Mouse (Mus musculus) thymus, adult 2 months (tissue): ENCODE measurements around the gene Caps2. TPM values are rescaled to one million over a fixed set of nuclear protein-coding genes. Genes with fewer than 3 reads are reported as not detected.
"Not testable (repeated sequence)": the region's sequence is repeated elsewhere in the genome, so short reads cannot be mapped to it uniquely, and the experiment has no call there.

Experiments
- DNase-seq: peaks from one replicate; pipeline ENCODE4 v3.0.0; 2021
- H3K27ac ChIP-seq: fragments of 200-500 bp; 2 replicates; pipeline ENCODE4 v1.5.1; 2012; ENCODE audit warnings: low read length, control low read depth; ENCODE audit not compliant: control insufficient read depth, insufficient read depth
- H3K27me3 ChIP-seq: fragments of 200-500 bp; 2 replicates; pipeline ENCODE4 v1.6.1; 2012; ENCODE audit warnings: mild to moderate bottlenecking, low read length, moderate library complexity, mixed read lengths; ENCODE audit not compliant: control insufficient read depth, insufficient read depth
- H3K36me3 ChIP-seq: fragments of 200-500 bp; 2 replicates; pipeline ENCODE4 v1.6.1; 2012; ENCODE audit warnings: mild to moderate bottlenecking, low read length, moderate library complexity; ENCODE audit not compliant: control insufficient read depth, insufficient read depth
- H3K4me1 ChIP-seq: fragments of 200-500 bp; replicated peaks from 2 replicates; pipeline ENCODE4 v1.6.1; 2012; ENCODE audit warnings: low read length; ENCODE audit not compliant: control insufficient read depth, insufficient read depth
- H3K4me3 ChIP-seq: fragments of 200-500 bp; 2 replicates; pipeline ENCODE4 v1.5.1; 2012; ENCODE audit warnings: mild to moderate bottlenecking, low read length, control low read depth, moderate library complexity; ENCODE audit not compliant: control insufficient read depth, insufficient read depth
- CTCF ChIP-seq: fragments of 200-500 bp; IDR thresholded peaks from 2 replicates; pipeline ENCODE4 v1.5.1; 2012; ENCODE audit warnings: mild to moderate bottlenecking, control low read depth, low read length, moderate library complexity, borderline replicate concordance; ENCODE audit not compliant: control insufficient read depth, poor library complexity, insufficient read depth; ENCODE audit errors: extremely low read depth
- POLR2A ChIP-seq: fragments of 200-500 bp; IDR thresholded peaks from 2 replicates; pipeline ENCODE4 v1.6.1; 2012; ENCODE audit warnings: mild to moderate bottlenecking, low read length, control low read depth, moderate library complexity; ENCODE audit not compliant: control insufficient read depth, poor library complexity, insufficient read depth; ENCODE audit errors: extremely low read depth
- WGBS: fragments of 180-500 bp; shearing (Covaris S2); methylation state at CpG from one replicate; pipeline ENCODE4 v1.1.7; 2018; 5-methylcytosine and 5-hydroxymethylcytosine counted together
- polyA plus RNA-seq: library from polyadenylated mRNA; depleted of rRNA; stranded (reverse); fragments of >200 nt; gene quantifications from 2 replicates; pipeline ENCODE4 v1.2.3, GENCODE M21; 2012; rRNA removed

Caps2 gene
- not detected in 2 replicates for polyA plus RNA-seq

- Histone ChIP-seq H3K36me3 (no peaks in the 10 kb centered on the region), H3K4me1 (no peaks in the 10 kb centered on the region), H3K4me3 (no peak within 1 kb of the TSS), H3K27ac (no peak within 1 kb of the TSS), H3K27me3 (no peaks in the 10 kb centered on the region)
- DNase-seq: no peak
- TF ChIP-seq POLR2A (no peak), CTCF (no peak)
- WGBS: 39% methylated on average over 4 of the region's 4 CpGs
Measured at GRCm38 (mm10) chr10:112163168-112163766, at the start of gene Caps2. Gene Caps2 (plus strand): TSS chr10:112163621.

GRCm38 (mm10) chr10:112125090-112125489, 38.3 kb upstream of the Caps2 start:
- DNase-seq, H3K36me3 ChIP-seq, H3K4me1 ChIP-seq, H3K4me3 ChIP-seq, H3K27me3 ChIP-seq, H3K27ac ChIP-seq: not testable (repeated sequence)
- 74% methylated on average over 2 of the region's 2 CpGs for WGBS

- H3K27me3 ChIP-seq, DNase-seq, H3K4me1 ChIP-seq, H3K36me3 ChIP-seq, H3K4me3 ChIP-seq, H3K27ac ChIP-seq: not testable (repeated sequence)
- WGBS: 88% methylated on average over 6 of the region's 6 CpGs
Measured at GRCm38 (mm10) chr10:112127682-112128230, 35.7 kb upstream of the Caps2 start.

GRCm38 (mm10) chr10:112132194-112132593, 31.2 kb upstream of the Caps2 start:
- no peak for DNase-seq
- Histone ChIP-seq H3K4me1 (no peaks in the 10 kb centered on the region), H3K27me3 (no peaks in the 10 kb centered on the region), H3K4me3 (no peak overlapping the region), H3K27ac (no peak overlapping the region), H3K36me3 (no peaks in the 10 kb centered on the region)
- 98% methylated on average over 3 of the region's 3 CpGs for WGBS
- no peak for TF ChIP-seq POLR2A
- no peak for TF ChIP-seq CTCF

- Histone ChIP-seq H3K27ac (no peak overlapping the region), H3K4me1 (no peaks in the 10 kb centered on the region), H3K36me3 (no peaks in the 10 kb centered on the region), H3K4me3 (no peak overlapping the region), H3K27me3 (no peaks in the 10 kb centered on the region)
- WGBS: 25% methylated on average over 9 of the region's 9 CpGs
- DNase-seq: no peak
- TF ChIP-seq POLR2A (no peak), CTCF (no peak)
Measured at GRCm38 (mm10) chr10:112138050-112138870, 25.2 kb upstream of the Caps2 start.

- Histone ChIP-seq H3K36me3 (no peaks in the 10 kb centered on the region), H3K4me3 (no peak overlapping the region), H3K27ac (no peak overlapping the region), H3K4me1 (no peaks in the 10 kb centered on the region), H3K27me3 (no peaks in the 10 kb centered on the region)
- DNase-seq: no peak
- 40% methylated on average over 6 of the region's 6 CpGs for WGBS
- no peak for TF ChIP-seq CTCF
- no peak for TF ChIP-seq POLR2A
Measured at GRCm38 (mm10) chr10:112138871-112139430, 24.5 kb upstream of the Caps2 start.

- no peak overlapping the region for H3K27ac ChIP-seq
- WGBS: 67% methylated on average over 2 of the region's 2 CpGs
Measured at GRCm38 (mm10) chr10:112139834-112140233, 23.6 kb upstream of the Caps2 start.

GRCm38 (mm10) chr10:112159882-112160560, 3.4 kb upstream of the Caps2 start, which contains the start of gene Glipr1l3:
Gene Glipr1l3 (minus strand): TSS chr10:112160327.
- not testable (repeated sequence) for H3K4me1 ChIP-seq, H3K27ac ChIP-seq, H3K27me3 ChIP-seq, H3K36me3 ChIP-seq, H3K4me3 ChIP-seq
- WGBS: 28% methylated on average over 15 of the region's 15 CpGs
- DNase-seq: peak; percentile 21

More at GRCm38 (mm10) chr10:112139834-112140233, 23.6 kb upstream of the Caps2 start:
- Histone ChIP-seq H3K36me3 (no peaks in the 10 kb centered on the region), H3K4me1 (no peaks in the 10 kb centered on the region), H3K4me3 (no peak overlapping the region), H3K27me3 (no peaks in the 10 kb centered on the region)
- no peak for DNase-seq
- TF ChIP-seq POLR2A (no peak), CTCF (no peak)

GRCm38 (mm10) chr10:112177027-112177426, 13.6 kb downstream of the Caps2 start:
- DNase-seq, H3K27me3 ChIP-seq, H3K36me3 ChIP-seq, H3K4me1 ChIP-seq, H3K27ac ChIP-seq, H3K4me3 ChIP-seq: not testable (repeated sequence)
- WGBS: 49% methylated on average over 13 of the region's 13 CpGs
